Mouse (Mus musculus): ENCODE measurements around the gene Nudt19. TPM values are rescaled to one million over a fixed set of nuclear protein-coding genes. Genes with fewer than 3 reads are reported as not detected.

The Nudt19 gene
- polyA plus RNA-seq (2016; fragmentation: Nextera tagmentation; extraction: Ambion mirVana): 84.5 and 85.0 TPM in 2 replicates

DNA sequence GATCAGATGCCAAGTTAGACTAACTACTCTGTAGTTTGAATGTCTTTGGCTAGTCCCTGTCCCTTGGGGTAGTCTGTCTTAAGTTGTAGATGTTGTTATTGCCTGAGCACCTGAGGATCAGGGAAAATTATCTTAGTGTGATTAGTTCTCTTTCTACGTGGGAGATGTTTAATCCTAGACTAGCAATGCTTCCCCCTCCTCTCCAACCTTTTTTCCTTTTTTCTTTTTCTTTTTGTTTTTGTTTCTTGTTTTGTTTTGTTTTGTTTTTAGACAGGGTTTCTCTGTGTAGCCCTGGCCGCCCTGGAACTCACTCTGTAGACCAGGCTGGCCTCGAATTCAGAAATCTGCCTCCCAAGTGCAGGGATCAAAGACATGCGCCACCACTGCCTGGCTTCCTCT is at the start of gene Nudt19:
TSS of gene Nudt19 (minus strand) at position 100 of the 399 bp plus-strand sequence.
- no peak for ATAC-seq (ENCODE audit: insufficient number of reproducible peaks, low FRiP score)
- Histone ChIP-seq H3K4me2 (peak within 1 kb of the TSS; percentile 80), H3K4me1 (replicated peaks) (peaks cover 22% of the 10 kb centered on the region), H3K27ac (ENCODE audit: poor library complexity, severe bottlenecking) (peak within 1 kb of the TSS; percentile 99), H3K36me3 (peaks cover 7% of the 10 kb centered on the region), H3K27me3 (replicated peaks) (no peaks in the 10 kb centered on the region), H3K9ac (peak within 1 kb of the TSS; percentile 92), H3K4me3 (peak within 1 kb of the TSS; percentile 83), H3K9me3 (replicated peaks) (no peaks in the 10 kb centered on the region)
- 57% methylated on average over 4 of the region's 4 CpGs for WGBS

- Histone ChIP-seq H3K4me1 (replicated peaks) (0 out of 2 replicates have a peak, but pooled peaks cover 3% of the 10 kb centered on the region), H3K36me3 (peaks cover 47% of the 10 kb centered on the region), H3K27me3 (replicated peaks) (no peaks in the 10 kb centered on the region), H3K4me2 (no peak overlapping the region), H3K9me3 (replicated peaks) (no peaks in the 10 kb centered on the region), H3K9ac (no peak overlapping the region), H3K4me3 (no peak overlapping the region), H3K27ac (ENCODE audit: poor library complexity, severe bottlenecking) (no peak overlapping the region)
- ATAC-seq (ENCODE audit: insufficient number of reproducible peaks, low FRiP score): no peak
- 96% methylated on average over 5 of the region's 5 CpGs for WGBS
Observed at GRCm38 (mm10) chr7:35602766-35603165, 46.7 kb upstream of the Nudt19 start.

DNA sequence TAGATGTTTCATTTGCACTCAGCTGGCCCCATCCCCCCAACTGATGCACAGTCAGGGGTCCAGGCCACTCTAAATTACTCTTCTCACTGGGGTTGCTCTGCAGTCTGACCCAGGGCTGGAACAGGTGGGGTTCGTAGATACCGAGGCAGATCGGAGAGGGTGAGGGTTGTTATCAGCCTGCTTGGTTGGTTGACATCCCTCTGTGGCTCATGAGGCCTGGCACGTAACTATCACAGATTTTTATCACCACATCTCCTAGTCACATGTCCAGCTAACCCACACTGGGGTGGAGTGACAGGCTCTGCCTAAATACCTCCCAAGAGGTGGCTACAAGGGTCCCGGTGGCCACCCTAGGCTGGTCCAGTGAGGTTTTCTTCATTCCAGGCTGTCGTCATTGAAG is 45.0 kb upstream of the Nudt19 start:
- peaks cover 44% of the 10 kb centered on the region for H3K36me3 ChIP-seq
- H3K27ac ChIP-seq (ENCODE audit: poor library complexity, severe bottlenecking): no peak overlapping the region
- no peak overlapping the region for H3K4me3 ChIP-seq
- H3K4me1 ChIP-seq (replicated peaks): 0 out of 2 replicates have a peak, but pooled peaks cover 3% of the 10 kb centered on the region
- 0 out of 2 replicates have a peak, but pooled peaks have one; percentile 46 for ATAC-seq (ENCODE audit: insufficient number of reproducible peaks, low FRiP score)
- no peak overlapping the region for H3K9ac ChIP-seq
- H3K4me2 ChIP-seq: no peak overlapping the region
- H3K27me3 ChIP-seq (replicated peaks): no peaks in the 10 kb centered on the region
- H3K9me3 ChIP-seq (replicated peaks): no peaks in the 10 kb centered on the region
- 70% methylated on average over 6 of the region's 6 CpGs for WGBS

DNA sequence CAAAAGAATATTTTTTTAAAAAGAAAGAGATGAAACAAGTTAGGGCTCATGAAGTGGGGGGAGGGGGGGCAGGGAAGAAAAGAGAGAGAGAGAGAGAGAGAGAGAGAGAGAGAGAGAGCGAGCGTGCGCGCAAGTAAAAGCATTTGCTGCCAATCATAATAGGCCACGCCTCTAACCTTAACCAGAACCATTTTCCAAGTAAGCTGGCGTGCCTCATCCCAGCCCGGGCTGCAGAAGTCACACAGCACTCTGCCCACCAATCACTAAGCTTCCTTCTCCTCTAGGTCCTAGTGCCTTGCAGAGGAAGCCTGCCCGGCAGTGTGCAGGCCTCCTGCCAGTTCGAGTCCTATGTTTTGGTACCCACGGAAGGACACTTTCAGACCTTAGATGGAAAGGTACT is 43.9 kb upstream of the Nudt19 start:
- H3K4me3 ChIP-seq: no peak overlapping the region
- H3K27ac ChIP-seq (ENCODE audit: poor library complexity, severe bottlenecking): no peak overlapping the region
- no peaks in the 10 kb centered on the region for H3K9me3 ChIP-seq (replicated peaks)
- no peak overlapping the region for H3K9ac ChIP-seq
- no peak for ATAC-seq (ENCODE audit: insufficient number of reproducible peaks, low FRiP score)
- peaks cover 50% of the 10 kb centered on the region for H3K36me3 ChIP-seq
- 93% methylated on average over 10 of the region's 10 CpGs for WGBS
- H3K4me1 ChIP-seq (replicated peaks): 0 out of 2 replicates have a peak, but pooled peaks cover 3% of the 10 kb centered on the region
- no peaks in the 10 kb centered on the region for H3K27me3 ChIP-seq (replicated peaks)
- no peak overlapping the region for H3K4me2 ChIP-seq

GRCm38 (mm10) chr7:35599492-35599891 is 43.4 kb upstream of the Nudt19 start:
- Histone ChIP-seq H3K9me3 (replicated peaks) (no peaks in the 10 kb centered on the region), H3K4me2 (no peak overlapping the region), H3K9ac (no peak overlapping the region), H3K27ac (ENCODE audit: poor library complexity, severe bottlenecking) (no peak overlapping the region), H3K4me3 (no peak overlapping the region), H3K27me3 (replicated peaks) (no peaks in the 10 kb centered on the region), H3K4me1 (replicated peaks) (0 out of 2 replicates have a peak, but pooled peaks cover 3% of the 10 kb centered on the region), H3K36me3 (peaks cover 55% of the 10 kb centered on the region)
- no peak for ATAC-seq (ENCODE audit: insufficient number of reproducible peaks, low FRiP score)
- WGBS: 89% methylated on average over 9 of the region's 9 CpGs

DNA sequence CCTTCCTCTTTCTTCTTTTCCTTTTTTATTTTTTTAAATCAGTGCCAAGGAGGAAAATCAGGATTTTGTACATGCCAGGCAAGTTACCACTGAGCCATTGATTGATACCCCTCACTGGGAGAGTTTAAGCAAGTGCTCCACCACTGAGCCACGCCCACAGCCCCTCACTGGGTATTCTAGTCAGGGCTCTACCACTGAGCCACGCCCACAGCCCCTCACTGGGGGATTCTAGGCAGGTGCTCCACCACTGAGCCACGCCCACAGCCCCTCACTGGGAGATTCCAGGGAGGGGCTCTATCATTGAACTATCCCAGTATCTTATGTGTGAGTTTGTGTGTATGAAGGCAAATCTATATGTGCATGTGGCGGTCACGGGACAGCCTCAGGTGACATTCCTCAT is 38.2 kb upstream of the Nudt19 start:
- 93% methylated on average over 5 of the region's 5 CpGs for WGBS

DNA sequence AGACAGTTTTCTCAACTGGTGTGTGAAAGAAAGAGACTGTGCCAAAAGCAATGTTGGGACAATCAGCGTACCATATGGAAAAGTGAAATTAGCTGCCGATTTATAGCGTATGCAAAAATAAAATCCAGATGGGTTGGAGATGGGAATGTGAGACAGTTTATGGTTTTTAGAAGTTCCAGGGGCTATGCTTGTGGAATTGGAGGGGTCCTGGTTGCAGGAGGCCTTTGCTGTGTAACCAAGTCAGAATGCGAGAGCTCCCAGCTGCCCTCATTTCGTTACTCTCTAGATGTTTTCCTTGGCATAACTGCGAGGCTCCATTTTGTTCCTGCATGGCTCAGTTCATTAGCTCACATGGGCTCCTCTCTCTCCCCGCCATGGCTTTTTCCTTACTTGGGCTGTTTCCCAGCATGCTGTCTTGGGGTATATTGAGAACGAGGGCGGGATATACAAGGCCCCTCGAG is 34.7 kb upstream of the Nudt19 start:
- Histone ChIP-seq H3K9ac (no peak overlapping the region), H3K36me3 (peaks cover 38% of the 10 kb centered on the region), H3K4me1 (replicated peaks) (peaks cover 16% of the 10 kb centered on the region), H3K27ac (ENCODE audit: poor library complexity, severe bottlenecking) (no peak overlapping the region), H3K4me3 (no peak overlapping the region), H3K27me3 (replicated peaks) (no peaks in the 10 kb centered on the region), H3K9me3 (replicated peaks) (no peaks in the 10 kb centered on the region), H3K4me2 (no peak overlapping the region)
- WGBS: 92% methylated on average over 10 of the region's 10 CpGs
- ATAC-seq (ENCODE audit: insufficient number of reproducible peaks, low FRiP score): no peak

More for the DNA sequence above, 38.2 kb upstream of the Nudt19 start:
- Histone ChIP-seq H3K36me3 (peaks cover 59% of the 10 kb centered on the region), H3K4me2 (no peak overlapping the region), H3K27ac (ENCODE audit: poor library complexity, severe bottlenecking) (no peak overlapping the region), H3K4me1 (replicated peaks) (0 out of 2 replicates have a peak, but pooled peaks cover 3% of the 10 kb centered on the region), H3K9ac (no peak overlapping the region), H3K27me3 (replicated peaks) (no peaks in the 10 kb centered on the region), H3K9me3 (replicated peaks) (no peaks in the 10 kb centered on the region), H3K4me3 (no peak overlapping the region)
- ATAC-seq (ENCODE audit: insufficient number of reproducible peaks, low FRiP score): no peak

- H3K4me2 ChIP-seq: no peak overlapping the region
- no peak overlapping the region for H3K9ac ChIP-seq
- WGBS: 70% methylated on average over 7 of the region's 7 CpGs
- H3K27me3 ChIP-seq (replicated peaks): peaks cover 5% of the 10 kb centered on the region; the same call in 1 of the 2 replicates
- H3K36me3 ChIP-seq: peaks cover 28% of the 10 kb centered on the region
- no peak overlapping the region for H3K27ac ChIP-seq (ENCODE audit: poor library complexity, severe bottlenecking)
- no peaks in the 10 kb centered on the region for H3K9me3 ChIP-seq (replicated peaks)
- H3K4me3 ChIP-seq: no peak overlapping the region
- ATAC-seq (ENCODE audit: insufficient number of reproducible peaks, low FRiP score): no peak
- H3K4me1 ChIP-seq (replicated peaks): peaks cover 16% of the 10 kb centered on the region
Observed at GRCm38 (mm10) chr7:35589485-35589884, 33.4 kb upstream of the Nudt19 start.

GRCm38 (mm10) chr7:35588680-35589428 is 32.8 kb upstream of the Nudt19 start:
- H3K27me3 ChIP-seq (replicated peaks): peaks cover 11% of the 10 kb centered on the region
- H3K9ac ChIP-seq: no peak overlapping the region
- peaks cover 24% of the 10 kb centered on the region for H3K36me3 ChIP-seq
- H3K4me3 ChIP-seq: no peak overlapping the region
- 66% methylated on average over 9 of the region's 9 CpGs for WGBS
- no peaks in the 10 kb centered on the region for H3K9me3 ChIP-seq (replicated peaks)
- no peak for ATAC-seq (ENCODE audit: insufficient number of reproducible peaks, low FRiP score)
- H3K27ac ChIP-seq (ENCODE audit: poor library complexity, severe bottlenecking): no peak overlapping the region
- peaks cover 22% of the 10 kb centered on the region for H3K4me1 ChIP-seq (replicated peaks)
- H3K4me2 ChIP-seq: no peak overlapping the region

DNA sequence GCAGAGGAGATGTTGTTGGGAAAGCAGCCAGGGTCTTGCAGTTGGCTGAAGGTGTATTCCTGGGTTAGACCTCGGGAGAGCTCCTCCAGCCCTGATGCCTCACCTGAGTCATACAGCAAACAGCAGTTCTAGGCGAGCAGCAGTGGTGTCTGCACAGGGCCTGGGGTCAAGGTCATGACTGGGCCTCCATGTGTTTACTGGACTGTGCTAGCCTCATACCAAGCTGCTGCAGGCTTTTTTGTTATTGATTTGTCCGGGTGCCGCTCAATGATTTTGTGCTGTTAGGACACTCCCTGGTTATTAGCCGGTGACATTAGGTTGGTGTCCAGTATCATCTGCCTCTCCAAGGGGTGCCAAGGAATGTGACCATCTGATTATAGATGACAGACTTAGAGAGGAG is 31.6 kb upstream of the Nudt19 start:
- Histone ChIP-seq H3K4me3 (no peak overlapping the region), H3K9me3 (replicated peaks) (no peaks in the 10 kb centered on the region), H3K4me2 (0 out of 2 replicates have a peak overlapping the region, but pooled peaks have one; percentile 100), H3K27me3 (replicated peaks) (peaks cover 21% of the 10 kb centered on the region), H3K36me3 (peaks cover 13% of the 10 kb centered on the region), H3K27ac (ENCODE audit: poor library complexity, severe bottlenecking) (no peak overlapping the region), H3K4me1 (replicated peaks) (peaks cover 29% of the 10 kb centered on the region), H3K9ac (no peak overlapping the region)
- ATAC-seq (ENCODE audit: insufficient number of reproducible peaks, low FRiP score): no peak
- 73% methylated on average over 5 of the region's 5 CpGs for WGBS

- no peak for ATAC-seq (ENCODE audit: insufficient number of reproducible peaks, low FRiP score)
- WGBS: 21% methylated on average over 15 of the region's 15 CpGs
Observed at GRCm38 (mm10) chr7:35586906-35587445, 30.9 kb upstream of the Nudt19 start.

More at GRCm38 (mm10) chr7:35586906-35587445, 30.9 kb upstream of the Nudt19 start:
- H3K4me2 ChIP-seq: peak overlapping the region; percentile 100
- H3K9ac ChIP-seq: peak overlapping the region; percentile 89
- H3K4me1 ChIP-seq (replicated peaks): peaks cover 29% of the 10 kb centered on the region
- peaks cover 26% of the 10 kb centered on the region for H3K27me3 ChIP-seq (replicated peaks)
- peak overlapping the region; percentile 88 for H3K4me3 ChIP-seq
- no peak overlapping the region for H3K27ac ChIP-seq (ENCODE audit: poor library complexity, severe bottlenecking)
- H3K36me3 ChIP-seq: peaks cover 5% of the 10 kb centered on the region
- H3K9me3 ChIP-seq (replicated peaks): no peaks in the 10 kb centered on the region
